Mouse (Mus musculus) liver, adult 2 months (tissue): ENCODE measurements around the gene Mybphl. TPM values are rescaled to one million over a fixed set of nuclear protein-coding genes. Genes with fewer than 3 reads are reported as not detected.

Experiments
- DNase-seq: peaks from one replicate; pipeline ENCODE4 v3.0.0-alpha.2; 2011; ENCODE audit warnings: low read depth, low spot score; ENCODE audit errors: extremely low read depth
- H3K27ac ChIP-seq: fragments of 200-500 bp; replicated peaks from 2 replicates; pipeline ENCODE4 v1.5.1; 2012; ENCODE audit warnings: low read depth, mild to moderate bottlenecking, control low read depth, inconsistent platforms, low read length; ENCODE audit not compliant: insufficient read depth
- H3K27me3 ChIP-seq: fragments of 200-500 bp; 2 replicates; pipeline ENCODE4 v1.6.1; 2012; ENCODE audit warnings: mild to moderate bottlenecking, moderate library complexity, low read length, inconsistent platforms; ENCODE audit not compliant: control insufficient read depth, insufficient read depth
- H3K36me3 ChIP-seq: fragments of 200-500 bp; 2 replicates; pipeline ENCODE4 v1.6.1; 2012; ENCODE audit warnings: low read length, inconsistent platforms; ENCODE audit not compliant: control insufficient read depth, insufficient read depth
- H3K4me1 ChIP-seq: fragments of 200-500 bp; 2 replicates; pipeline ENCODE4 v1.6.1; 2011; ENCODE audit warnings: low read length; ENCODE audit not compliant: control insufficient read depth, insufficient read depth
- H3K4me3 ChIP-seq: fragments of 200-500 bp; 2 replicates; pipeline ENCODE4 v1.5.1; 2011; ENCODE audit warnings: low read depth, mild to moderate bottlenecking, control low read depth, low read length, moderate library complexity; ENCODE audit not compliant: insufficient read depth
- H3K79me2 ChIP-seq: fragments of 200-500 bp; 2 replicates; pipeline ENCODE4 v1.6.1; 2012; ENCODE audit warnings: inconsistent platforms, mild to moderate bottlenecking, low read length, moderate library complexity; ENCODE audit not compliant: control insufficient read depth, insufficient read depth
- H3K9ac ChIP-seq: fragments of 200-500 bp; 2 replicates; pipeline ENCODE4 v1.6.1; 2012; ENCODE audit warnings: low read depth, mild to moderate bottlenecking, control low read depth, inconsistent platforms, low read length
- CTCF ChIP-seq: fragments of 200-500 bp; IDR thresholded peaks from 2 replicates; pipeline ENCODE4 v1.5.1; 2011; ENCODE audit warnings: low read depth, low read length, control low read depth
- POLR2A ChIP-seq: fragments of 200-500 bp; IDR thresholded peaks from 2 replicates; pipeline ENCODE4 v1.6.1; 2011; ENCODE audit warnings: low read length, control low read depth; ENCODE audit not compliant: insufficient read depth; ENCODE audit errors: extremely low read depth
- WGBS: fragments of 180-500 bp; shearing (Covaris S2); methylation state at CpG from one replicate; pipeline ENCODE4 v1.1.7; 2018; 5-methylcytosine and 5-hydroxymethylcytosine counted together
- polyA plus RNA-seq: library from polyadenylated mRNA; depleted of rRNA; stranded (reverse); fragments of >200 nt; gene quantifications from 2 replicates; pipeline ENCODE4 v1.2.3, GENCODE M21; 2012; rRNA removed
- total RNA-seq: library from RNA; depleted of rRNA; stranded (reverse); fragments of >200 nt; gene quantifications from 2 replicates; pipeline ENCODE4 v1.2.3, GENCODE M21; 2014; rRNA removed

Mybphl gene
- not detected in 2 replicates for total RNA-seq
- polyA plus RNA-seq: not detected in 2 replicates

DNA sequence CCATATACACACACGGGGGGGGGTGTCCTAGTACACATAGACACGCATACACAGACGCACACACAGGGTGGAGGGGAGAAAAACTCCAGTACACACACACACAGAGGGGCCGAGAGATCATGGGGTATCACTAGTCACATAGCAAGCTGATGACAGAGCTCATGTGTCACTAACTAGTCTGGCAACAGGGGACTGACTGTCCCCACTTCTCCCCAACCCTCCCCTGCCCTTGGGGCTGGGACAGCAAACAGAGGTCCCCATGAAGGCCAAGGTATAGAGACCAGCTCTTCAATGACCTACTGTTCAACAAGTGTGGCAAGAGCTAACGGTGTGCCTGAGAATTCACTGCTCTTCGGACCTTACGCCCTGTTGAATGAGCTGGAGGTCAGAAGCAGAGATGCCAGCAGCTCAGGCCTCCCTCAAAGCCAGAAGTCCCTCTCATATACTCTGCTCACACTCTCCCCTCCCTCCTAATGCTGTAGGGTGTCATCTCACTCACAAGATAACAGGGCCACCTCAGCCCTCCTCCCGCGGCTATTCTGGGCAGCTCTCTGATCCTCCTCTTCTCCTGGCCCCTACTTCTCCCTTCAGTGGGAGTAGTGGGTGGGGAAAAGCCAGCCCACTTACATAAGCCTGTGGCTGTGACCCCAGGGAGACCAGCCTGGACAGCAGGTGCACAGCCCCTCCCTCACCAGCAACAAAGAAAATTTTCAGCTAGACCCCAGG is at the start of gene Mybphl:
TSS of gene Mybphl (plus strand) at position 642 of the 726 bp plus-strand sequence.
- H3K79me2 ChIP-seq: no peaks in the 10 kb centered on the region
- no peak for DNase-seq
- TF ChIP-seq POLR2A (no peak), CTCF (no peak)
- H3K4me1 ChIP-seq: peaks cover 3% of the 10 kb centered on the region
- WGBS: 48% methylated on average over 9 of the region's 9 CpGs
- no peak within 1 kb of the TSS for H3K27ac ChIP-seq
- no peaks in the 10 kb centered on the region for H3K27me3 ChIP-seq
- no peak within 1 kb of the TSS for H3K4me3 ChIP-seq
- H3K9ac ChIP-seq: no peak within 1 kb of the TSS
- H3K36me3 ChIP-seq: no peaks in the 10 kb centered on the region

DNA sequence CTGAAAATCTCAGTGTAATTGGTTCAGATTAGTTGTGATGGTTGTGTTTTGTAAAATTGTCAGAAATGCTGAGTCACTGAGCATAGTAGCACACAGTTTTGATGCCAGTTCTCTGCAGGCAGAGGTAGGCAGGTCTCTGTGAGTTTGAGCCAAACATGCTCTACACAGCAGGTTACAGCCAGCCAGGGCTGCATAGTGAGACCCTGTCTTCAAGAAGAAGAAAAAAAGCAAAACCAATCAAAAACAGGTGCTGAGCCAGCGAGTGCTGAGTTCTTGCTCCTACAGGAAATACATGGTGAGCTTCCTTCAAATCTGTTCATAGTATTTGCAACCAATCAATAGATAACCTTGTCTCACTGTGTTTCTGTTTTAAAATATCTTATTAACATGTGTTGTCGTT is 46.2 kb upstream of the Mybphl start:
- peaks cover 6% of the 10 kb centered on the region for H3K4me1 ChIP-seq
- peak; percentile 49 for DNase-seq
- no peaks in the 10 kb centered on the region for H3K27me3 ChIP-seq
- TF ChIP-seq CTCF (no peak), POLR2A (no peak)
- no peak overlapping the region for H3K9ac ChIP-seq
- H3K4me3 ChIP-seq: no peak overlapping the region
- no peak overlapping the region for H3K27ac ChIP-seq
- no peaks in the 10 kb centered on the region for H3K36me3 ChIP-seq
- WGBS: 35% methylated on average over 2 of the region's 2 CpGs
- no peaks in the 10 kb centered on the region; the same call in 1 of the 2 replicates for H3K79me2 ChIP-seq

DNA sequence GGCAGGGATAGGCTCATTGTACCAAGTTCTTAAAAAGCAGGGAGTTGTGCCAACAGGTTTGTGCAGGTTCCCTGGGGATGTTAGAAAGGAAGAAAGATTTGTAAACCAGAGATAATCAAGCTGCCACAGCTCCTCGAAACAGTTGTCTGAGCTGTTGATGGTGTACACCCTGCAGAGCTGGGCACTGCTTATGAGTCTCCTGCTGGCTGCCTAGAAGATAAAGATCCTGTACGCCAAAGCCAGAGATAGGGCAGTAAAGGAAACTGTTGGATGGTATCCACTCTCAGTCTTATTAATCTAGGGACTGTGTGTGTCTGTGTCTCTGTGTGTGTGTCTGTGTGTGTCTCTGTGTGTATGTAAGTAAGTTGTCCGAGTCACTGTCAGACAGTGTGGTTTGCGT is 43.0 kb upstream of the Mybphl start:
- 80% methylated on average over 4 of the region's 4 CpGs for WGBS
- no peak overlapping the region for H3K27ac ChIP-seq
- no peak for DNase-seq
- H3K27me3 ChIP-seq: no peaks in the 10 kb centered on the region
- 0 out of 2 replicates have a peak, but pooled peaks cover 1% of the 10 kb centered on the region for H3K36me3 ChIP-seq
- no peak overlapping the region for H3K4me3 ChIP-seq
- peaks cover 4% of the 10 kb centered on the region; the same call in 1 of the 2 replicates for H3K4me1 ChIP-seq
- TF ChIP-seq CTCF (no peak), POLR2A (no peak)
- H3K9ac ChIP-seq: no peak overlapping the region
- H3K79me2 ChIP-seq: no peaks in the 10 kb centered on the region

DNA sequence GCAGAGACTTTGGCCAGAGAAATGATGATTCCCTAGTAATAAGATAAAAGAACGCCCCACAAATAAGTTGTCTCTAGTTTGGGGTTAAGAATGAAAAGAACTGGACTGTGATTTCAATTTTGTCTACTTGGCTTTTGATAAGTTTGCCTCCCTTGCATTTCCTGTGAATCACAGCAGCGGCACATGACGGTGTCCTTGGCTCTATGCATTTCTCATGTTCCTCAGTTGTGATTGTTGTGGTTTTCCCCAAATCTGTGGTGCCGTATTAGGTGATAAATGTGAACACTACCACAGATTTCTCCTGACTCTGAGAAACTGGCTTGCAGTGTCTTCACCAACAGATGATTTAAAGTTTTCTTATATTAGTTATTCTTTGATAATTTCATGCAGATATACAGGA is 42.6 kb upstream of the Mybphl start:
- no peak for DNase-seq
- TF ChIP-seq CTCF (no peak), POLR2A (no peak)
- H3K36me3 ChIP-seq: 0 out of 2 replicates have a peak, but pooled peaks cover 1% of the 10 kb centered on the region
- 74% methylated on average over 4 of the region's 4 CpGs for WGBS
- no peaks in the 10 kb centered on the region for H3K79me2 ChIP-seq
- no peak overlapping the region for H3K9ac ChIP-seq
- H3K27ac ChIP-seq: no peak overlapping the region
- H3K27me3 ChIP-seq: no peaks in the 10 kb centered on the region
- H3K4me3 ChIP-seq: no peak overlapping the region
- peaks cover 4% of the 10 kb centered on the region; the same call in 1 of the 2 replicates for H3K4me1 ChIP-seq

DNA sequence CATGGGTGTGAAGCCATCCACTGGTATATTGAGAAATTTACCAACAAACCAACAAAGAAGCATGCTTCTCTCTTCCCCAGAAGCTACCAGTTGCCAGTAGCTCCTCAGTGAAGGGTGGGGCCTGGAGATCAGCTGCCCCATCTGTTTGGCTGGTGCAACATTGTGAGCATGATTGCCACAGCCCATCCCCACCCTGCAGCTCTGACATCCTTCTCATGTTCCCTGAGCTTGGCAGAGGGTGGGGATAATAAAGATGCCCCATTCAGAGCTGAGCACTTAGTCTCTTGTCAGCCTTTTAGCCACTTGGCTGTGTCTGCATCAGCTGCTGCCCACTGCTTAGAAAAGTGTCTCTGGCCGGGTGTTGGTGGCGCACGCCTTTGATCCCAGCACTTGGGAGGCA is 41.7 kb upstream of the Mybphl start:
- no peaks in the 10 kb centered on the region for H3K79me2 ChIP-seq
- no peak overlapping the region for H3K27ac ChIP-seq
- H3K4me1 ChIP-seq: peaks cover 4% of the 10 kb centered on the region; the same call in 1 of the 2 replicates
- no peak for DNase-seq
- no peaks in the 10 kb centered on the region for H3K27me3 ChIP-seq
- 99% methylated on average over 3 of the region's 3 CpGs for WGBS
- no peak overlapping the region for H3K9ac ChIP-seq
- TF ChIP-seq CTCF: no peak
- TF ChIP-seq POLR2A: no peak
- peaks cover 3% of the 10 kb centered on the region; the same call in 1 of the 2 replicates for H3K36me3 ChIP-seq
- H3K4me3 ChIP-seq: no peak overlapping the region

DNA sequence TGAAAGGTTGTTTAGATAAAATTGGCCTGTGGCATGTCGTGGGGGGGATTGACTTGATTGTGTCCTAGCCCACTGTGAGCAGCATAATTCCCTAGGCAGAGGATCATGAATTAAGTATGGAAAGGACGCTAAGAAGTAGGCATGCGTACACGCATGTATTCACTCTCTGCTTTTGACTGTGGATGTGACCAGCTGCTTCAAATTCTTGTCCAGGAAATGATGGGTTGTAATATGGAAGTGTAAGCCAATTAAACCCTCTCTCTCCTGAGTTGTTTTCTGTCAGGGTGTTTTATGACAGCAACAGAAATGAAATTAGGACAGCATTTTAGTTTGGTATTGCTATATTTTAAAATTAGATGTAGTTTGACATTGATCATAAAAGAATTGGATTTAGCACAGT is 39.9 kb upstream of the Mybphl start:
- Histone ChIP-seq H3K27ac (no peak overlapping the region), H3K36me3 (peaks cover 5% of the 10 kb centered on the region; the same call in 1 of the 2 replicates), H3K4me3 (no peak overlapping the region), H3K4me1 (no peaks in the 10 kb centered on the region), H3K27me3 (no peaks in the 10 kb centered on the region), H3K79me2 (no peaks in the 10 kb centered on the region), H3K9ac (no peak overlapping the region)
- no peak for DNase-seq
- 92% methylated on average over 4 of the region's 4 CpGs for WGBS
- TF ChIP-seq POLR2A: no peak
- no peak for TF ChIP-seq CTCF
